Mouse (Mus musculus): Measurements from ENCODE around the gene Ppm1l. TPM values are rescaled to one million over a fixed set of nuclear protein-coding genes. Genes with fewer than 3 reads are reported as not detected.

The Ppm1l gene
- 1.4 and 1.6 TPM in 2 replicates for polyA plus RNA-seq (2012; rRNA removed)

DNA sequence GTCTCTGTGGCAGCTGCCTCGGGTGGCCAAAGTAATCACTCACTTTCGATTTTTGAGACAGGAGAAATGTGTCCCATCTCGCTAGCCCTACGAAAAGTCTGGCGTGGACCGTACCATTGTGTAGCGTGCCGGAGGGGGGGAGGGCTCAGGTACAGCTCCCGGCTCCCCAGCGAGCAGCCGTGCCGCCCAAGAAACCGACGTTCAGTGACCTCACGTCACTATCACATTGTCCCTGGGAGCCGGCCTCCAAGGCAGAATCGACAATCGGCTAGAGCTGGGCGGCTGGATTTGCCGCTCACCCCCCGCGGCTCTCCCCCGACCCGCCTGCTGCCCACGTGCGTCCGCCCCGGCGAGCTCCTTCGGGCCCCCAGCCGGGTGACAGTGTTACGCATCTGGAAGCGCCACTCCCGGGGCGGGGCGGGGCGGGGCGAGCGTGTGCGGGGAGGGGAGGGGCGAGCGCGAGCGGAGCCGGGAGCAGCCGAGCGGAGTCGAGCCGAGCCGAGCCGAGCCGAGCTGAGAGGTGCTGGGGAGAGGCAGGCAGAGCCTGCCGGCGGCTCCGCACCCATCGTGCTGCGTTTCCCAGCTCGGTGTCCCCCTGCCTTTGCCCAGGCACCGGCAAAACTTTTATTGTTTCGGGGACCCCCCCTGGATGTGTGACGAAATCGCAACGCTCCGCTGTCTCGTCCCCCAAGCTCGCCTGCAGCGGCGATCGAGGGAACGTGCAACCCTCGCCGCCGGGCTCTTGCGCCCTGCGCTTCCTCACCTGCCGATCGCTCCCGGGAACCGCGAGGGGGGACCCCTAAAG, at the start of gene Ppm1l:
Gene Ppm1l, plus strand, starts transcription at position 471 of the 805 bp plus-strand sequence.
- Histone ChIP-seq H3K27ac (ENCODE audit: insufficient read depth, low read length) (peak within 1 kb of the TSS; percentile 99), H3K36me3 (ENCODE audit: control insufficient read depth, insufficient read depth, low read length) (no peaks in the 10 kb centered on the region), H3K4me1 (ENCODE audit: control insufficient read depth, insufficient read depth, insufficient read length) (peaks cover 4% of the 10 kb centered on the region; the same call in 1 of the 2 replicates), H3K4me3 (ENCODE audit: extremely low read depth, insufficient read depth, insufficient read length) (peak within 1 kb of the TSS; percentile 96), H3K27me3 (ENCODE audit: control insufficient read depth, insufficient read depth, low read length) (peaks cover 5% of the 10 kb centered on the region; the same call in 1 of the 2 replicates)
- WGBS = under 1% methylated on average over 79 of the region's 80 CpGs
- peak; percentile 83 to 93 for DNase-seq (ENCODE audit: low read depth in 1 of 2, low spot score in 2 of 2)
- TF ChIP-seq CTCF (IDR thresholded peaks at IDR 0.05; ENCODE audit: extremely low read depth, insufficient read depth, insufficient read length, insufficient replicate concordance) (peak; percentile 6; the same call in 1 of the 2 replicates), POLR2A (IDR thresholded peaks at IDR 0.05; ENCODE audit: low read depth, low read length) (peak; percentile 13; the same call in 1 of the 2 replicates)

DNA sequence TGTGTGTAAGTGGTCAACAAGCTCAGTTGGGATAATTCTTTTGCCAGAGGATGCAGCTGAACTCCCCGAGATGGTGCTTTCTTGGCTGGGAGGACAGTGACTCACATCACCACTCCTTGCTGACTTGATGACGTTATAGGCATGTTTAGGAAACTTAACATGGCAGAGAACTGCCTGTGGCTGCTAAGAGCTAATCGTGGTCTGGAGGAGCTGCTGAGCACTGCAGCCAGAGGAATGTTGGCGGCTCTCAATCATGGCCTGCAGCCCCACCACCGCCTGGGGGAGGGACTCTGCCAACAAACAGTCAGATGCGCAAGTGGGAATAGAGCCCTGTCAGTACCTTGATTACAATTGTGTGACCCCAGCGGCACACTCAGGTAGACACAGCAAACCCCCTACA, 44.8 kb upstream of the Ppm1l start:
- Histone ChIP-seq H3K27me3 (ENCODE audit: control insufficient read depth, insufficient read depth, low read length) (no peaks in the 10 kb centered on the region), H3K36me3 (ENCODE audit: control insufficient read depth, insufficient read depth, low read length) (no peaks in the 10 kb centered on the region), H3K27ac (ENCODE audit: insufficient read depth, low read length) (no peak overlapping the region), H3K4me1 (ENCODE audit: control insufficient read depth, insufficient read depth, insufficient read length) (no peaks in the 10 kb centered on the region), H3K4me3 (ENCODE audit: extremely low read depth, insufficient read depth, insufficient read length) (no peak overlapping the region)
- TF ChIP-seq POLR2A (IDR thresholded peaks at IDR 0.05; ENCODE audit: low read depth, low read length) (no peak), CTCF (IDR thresholded peaks at IDR 0.05; ENCODE audit: extremely low read depth, insufficient read depth, insufficient read length, insufficient replicate concordance) (no peak)
- no peak for DNase-seq (ENCODE audit: low read depth in 1 of 2, low spot score in 2 of 2)
- 82% methylated on average over 7 of the region's 7 CpGs for WGBS

DNA sequence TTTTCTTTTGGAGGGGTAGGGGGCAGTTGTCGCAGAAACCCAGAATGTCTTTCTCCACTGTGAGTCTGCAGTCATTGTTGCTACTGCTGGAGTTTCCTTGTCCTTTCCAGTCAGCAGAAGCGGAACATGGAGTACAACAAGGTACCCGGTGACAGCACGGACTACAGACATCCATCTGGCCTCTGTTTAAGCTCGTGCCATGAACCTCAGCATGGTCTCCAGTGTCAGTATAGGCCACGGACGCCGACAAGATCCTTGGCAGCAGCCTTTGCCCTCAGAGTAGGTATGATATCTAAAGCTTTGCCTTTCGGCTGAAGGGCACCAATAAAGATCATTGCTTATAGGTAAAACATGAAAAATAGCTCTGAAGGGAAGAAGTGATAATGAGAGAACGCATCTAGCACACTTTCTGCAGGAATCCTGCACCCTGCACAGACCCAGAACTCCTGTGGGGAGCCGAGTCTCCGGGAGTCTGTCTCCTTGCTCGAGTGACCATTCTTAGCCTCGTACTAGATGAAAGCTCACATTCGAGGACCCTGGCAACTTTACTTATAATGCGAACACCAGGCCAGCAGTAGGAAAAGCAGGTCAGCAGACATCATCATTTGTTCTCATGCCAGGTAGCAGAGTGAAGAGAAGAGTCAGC, 42.5 kb upstream of the Ppm1l start:
- no peaks in the 10 kb centered on the region for H3K36me3 ChIP-seq (ENCODE audit: control insufficient read depth, insufficient read depth, low read length)
- no peaks in the 10 kb centered on the region for H3K27me3 ChIP-seq (ENCODE audit: control insufficient read depth, insufficient read depth, low read length)
- H3K4me1 ChIP-seq (ENCODE audit: control insufficient read depth, insufficient read depth, insufficient read length) = no peaks in the 10 kb centered on the region
- TF ChIP-seq CTCF (IDR thresholded peaks at IDR 0.05; ENCODE audit: extremely low read depth, insufficient read depth, insufficient read length, insufficient replicate concordance) (no peak), POLR2A (IDR thresholded peaks at IDR 0.05; ENCODE audit: low read depth, low read length) (no peak)
- no peak overlapping the region for H3K4me3 ChIP-seq (ENCODE audit: extremely low read depth, insufficient read depth, insufficient read length)
- 92% methylated on average over 16 of the region's 16 CpGs for WGBS
- no peak for DNase-seq (ENCODE audit: low read depth in 1 of 2, low spot score in 2 of 2)
- no peak overlapping the region for H3K27ac ChIP-seq (ENCODE audit: insufficient read depth, low read length)

DNA sequence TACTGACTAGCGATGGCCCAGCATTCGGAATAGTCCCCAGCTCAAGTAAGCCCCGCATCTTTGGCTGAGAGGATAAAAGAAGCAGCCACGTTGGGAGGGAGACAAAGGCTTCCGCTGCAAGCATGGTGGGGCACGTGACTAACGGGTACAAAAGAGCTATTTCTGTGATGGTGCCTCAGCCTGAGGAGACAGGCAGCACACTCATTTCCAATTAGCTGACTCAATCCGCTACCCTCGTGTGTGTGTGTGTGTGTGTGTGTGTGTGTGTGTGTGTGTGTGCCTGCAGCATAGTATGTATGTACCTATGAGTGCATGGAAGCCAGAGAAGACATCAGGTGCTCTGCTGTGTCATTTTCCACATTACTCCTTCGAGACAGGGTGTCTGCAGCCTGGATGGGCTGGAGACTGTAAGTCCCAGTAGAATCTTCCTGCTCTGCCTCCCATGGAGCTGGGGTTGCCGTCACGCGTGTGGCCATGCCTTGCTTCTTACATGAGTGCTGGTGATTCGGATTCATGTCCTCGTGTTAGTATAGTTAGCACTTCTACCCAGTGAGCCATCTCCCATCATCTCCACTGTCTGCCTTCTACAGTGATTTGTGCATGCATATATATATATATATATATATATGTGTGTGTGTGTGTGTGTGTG, 41.9 kb upstream of the Ppm1l start:
- TF ChIP-seq POLR2A (IDR thresholded peaks at IDR 0.05; ENCODE audit: low read depth, low read length) (no peak), CTCF (IDR thresholded peaks at IDR 0.05; ENCODE audit: extremely low read depth, insufficient read depth, insufficient read length, insufficient replicate concordance) (no peak)
- Histone ChIP-seq H3K36me3 (ENCODE audit: control insufficient read depth, insufficient read depth, low read length) (no peaks in the 10 kb centered on the region), H3K27ac (ENCODE audit: insufficient read depth, low read length) (no peak overlapping the region), H3K4me1 (ENCODE audit: control insufficient read depth, insufficient read depth, insufficient read length) (no peaks in the 10 kb centered on the region), H3K4me3 (ENCODE audit: extremely low read depth, insufficient read depth, insufficient read length) (no peak overlapping the region), H3K27me3 (ENCODE audit: control insufficient read depth, insufficient read depth, low read length) (no peaks in the 10 kb centered on the region)
- DNase-seq (ENCODE audit: low read depth in 1 of 2, low spot score in 2 of 2) = no peak
- WGBS = 92% methylated on average over 15 of the region's 15 CpGs

DNA sequence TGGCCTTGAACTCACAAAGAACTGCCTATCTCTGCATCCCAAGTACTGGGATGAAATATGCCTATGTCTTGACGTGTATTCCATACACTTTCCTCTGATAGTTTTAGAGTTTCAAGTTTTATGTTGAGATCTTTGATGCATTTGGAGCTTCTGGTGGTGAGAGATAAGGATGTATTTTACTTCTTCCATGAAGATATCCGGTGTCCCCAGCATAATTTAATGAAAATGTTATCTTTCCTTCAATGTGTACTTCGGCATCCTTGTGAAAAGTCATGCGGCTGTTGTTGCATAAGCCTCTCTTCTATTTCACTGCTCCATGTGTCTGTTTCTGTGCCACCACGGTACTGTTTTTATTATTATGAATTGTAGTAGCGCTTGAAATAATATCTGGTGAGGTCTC, 38.0 kb upstream of the Ppm1l start:
- H3K4me3 ChIP-seq (ENCODE audit: extremely low read depth, insufficient read depth, insufficient read length) = no peak overlapping the region
- WGBS = 89% methylated on average over 6 of the region's 6 CpGs
- H3K36me3 ChIP-seq (ENCODE audit: control insufficient read depth, insufficient read depth, low read length) = no peaks in the 10 kb centered on the region
- H3K4me1 ChIP-seq (ENCODE audit: control insufficient read depth, insufficient read depth, insufficient read length) = no peaks in the 10 kb centered on the region
- H3K27ac ChIP-seq (ENCODE audit: insufficient read depth, low read length) = no peak overlapping the region
- H3K27me3 ChIP-seq (ENCODE audit: control insufficient read depth, insufficient read depth, low read length) = no peaks in the 10 kb centered on the region
- no peak for TF ChIP-seq CTCF (IDR thresholded peaks at IDR 0.05; ENCODE audit: extremely low read depth, insufficient read depth, insufficient read length, insufficient replicate concordance)
- no peak for TF ChIP-seq POLR2A (IDR thresholded peaks at IDR 0.05; ENCODE audit: low read depth, low read length)
- DNase-seq (ENCODE audit: low read depth in 1 of 2, low spot score in 2 of 2) = no peak

DNA sequence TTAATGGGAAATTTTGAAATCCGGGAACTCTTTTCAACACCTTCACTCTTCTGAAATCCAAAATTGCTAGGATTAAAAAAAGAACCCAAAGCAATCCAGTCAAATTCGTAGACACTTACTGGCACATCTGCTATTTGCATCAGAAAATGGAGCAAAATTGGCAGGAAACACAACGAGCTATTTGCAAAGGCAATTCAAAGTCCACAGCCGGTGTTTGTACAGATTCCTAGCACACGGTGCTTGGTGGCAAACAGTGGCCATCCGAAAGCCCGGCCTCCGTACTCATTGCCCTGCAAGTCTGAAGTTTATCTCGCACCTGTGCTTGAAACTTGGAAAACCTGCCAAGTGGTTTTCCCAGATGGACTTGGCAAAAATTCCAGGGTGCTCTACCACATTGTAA, 34.3 kb upstream of the Ppm1l start:
- no peak for TF ChIP-seq POLR2A (IDR thresholded peaks at IDR 0.05; ENCODE audit: low read depth, low read length)
- no peak for TF ChIP-seq CTCF (IDR thresholded peaks at IDR 0.05; ENCODE audit: extremely low read depth, insufficient read depth, insufficient read length, insufficient replicate concordance)
- H3K27ac ChIP-seq (ENCODE audit: insufficient read depth, low read length) = no peak overlapping the region
- no peak for DNase-seq (ENCODE audit: low read depth in 1 of 2, low spot score in 2 of 2)
- H3K4me1 ChIP-seq (ENCODE audit: control insufficient read depth, insufficient read depth, insufficient read length) = no peaks in the 10 kb centered on the region
- H3K36me3 ChIP-seq (ENCODE audit: control insufficient read depth, insufficient read depth, low read length) = no peaks in the 10 kb centered on the region
- 78% methylated on average over 9 of the region's 9 CpGs for WGBS
- no peaks in the 10 kb centered on the region for H3K27me3 ChIP-seq (ENCODE audit: control insufficient read depth, insufficient read depth, low read length)
- H3K4me3 ChIP-seq (ENCODE audit: extremely low read depth, insufficient read depth, insufficient read length) = no peak overlapping the region

All from spleen, adult 2 months (tissue).